Mouse (Mus musculus) brain, embryonic 14.5 days (tissue): Measurements from ENCODE around the gene Ahdc1.

Experiments
- CTCF ChIP-seq: fragments of 200-500 bp; IDR thresholded peaks from 2 replicates; pipeline ENCODE4 v1.5.1; 2012; ENCODE audit warnings: inconsistent platforms, mild to moderate bottlenecking, moderate library complexity, borderline replicate concordance; ENCODE audit not compliant: insufficient read depth, insufficient read length; ENCODE audit errors: extremely low read depth
- POLR2A ChIP-seq: fragments of 200-500 bp; IDR thresholded peaks from 2 replicates; pipeline ENCODE4 v1.6.1; 2012; ENCODE audit warnings: mild to moderate bottlenecking, inconsistent platforms, borderline replicate concordance; ENCODE audit not compliant: poor library complexity, insufficient read depth, insufficient read length, severe bottlenecking; ENCODE audit errors: extremely low read depth

- TF ChIP-seq CTCF: no peak
- no peak for TF ChIP-seq POLR2A
These were observed 46.6 kb upstream of the Ahdc1 start for GRCm38 (mm10) chr4:132964473-132964872.
